Mouse (Mus musculus): ENCODE data around the gene Cntn4.

DNA sequence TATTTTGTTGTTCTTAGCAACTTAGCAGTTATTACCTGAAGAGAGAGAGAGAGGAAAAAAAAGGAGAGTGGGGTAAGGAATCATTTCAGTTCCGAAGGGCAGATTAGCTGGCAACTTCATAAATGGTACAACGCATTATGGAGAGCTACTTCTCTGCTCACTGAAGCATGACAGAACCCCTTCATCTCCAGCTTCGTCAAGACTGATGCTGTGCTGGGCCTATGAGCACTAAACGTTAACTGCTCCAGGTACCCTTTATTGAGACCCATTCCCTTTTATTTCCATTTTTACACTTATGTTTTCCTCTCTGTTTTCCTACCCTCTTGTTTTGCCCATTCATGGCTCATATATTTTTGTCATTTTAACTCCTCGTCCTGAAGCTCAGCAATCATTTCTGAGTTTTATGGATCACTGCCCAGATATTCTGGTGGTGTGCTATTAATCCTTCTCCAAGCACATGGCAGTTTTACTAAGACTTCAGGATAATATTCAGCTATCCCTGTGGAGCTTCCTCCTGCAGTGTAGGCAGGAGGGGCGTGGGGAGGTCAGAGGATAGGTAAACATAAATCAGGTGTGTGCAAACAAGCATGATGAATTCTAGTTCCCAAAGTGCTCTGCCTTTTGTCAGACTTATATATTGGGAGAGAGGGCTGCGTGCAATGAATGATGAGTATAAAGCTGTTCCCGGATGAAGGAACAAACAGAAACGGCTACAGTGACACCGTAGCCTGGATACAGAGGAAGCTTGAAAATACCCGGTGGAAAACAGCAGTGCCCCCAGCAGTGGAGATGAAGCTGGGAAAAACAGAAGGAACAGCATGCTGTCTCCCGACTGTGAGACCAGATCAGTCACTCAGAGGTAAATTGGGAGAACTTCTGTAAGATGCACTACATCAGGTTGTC is 559.8 kb downstream of the Cntn4 start:
- no peak for TF ChIP-seq CTCF (IDR thresholded peaks at IDR 0.05; ENCODE audit: borderline replicate concordance, control insufficient read depth, extremely low read depth, insufficient read depth, low read length, poor library complexity)
- TF ChIP-seq POLR2A (IDR thresholded peaks at IDR 0.05; ENCODE audit: control insufficient read depth, extremely low read depth, insufficient read depth, low read length, poor library complexity): no peak

All from thymus, adult 2 months (tissue).